Mouse (Mus musculus) mouse embryonic stem cell (cell line): Measurements from ENCODE around the gene Brk1.

Experiments used
- in situ Hi-C, 2 experiments: fragments of 300-500 bp; cut with MboI; formaldehyde crosslinking; loops; 1 replicate in 1 of 2; 3 replicates in 1 of 2; pipeline ENCODE4 v1.14.3; 2019 to 2020; ENCODE audit warnings: low sequenced_read_pairs in 2 of 2, low pct_unique_long_range_greater_than_20kb in 1 of 2, mixed read lengths in 1 of 2; ENCODE audit not compliant: unreplicated experiment in 1 of 2

Brk1 gene

GRCm38 (mm10) chr6:113654753-113655397 lies 50.3 kb downstream of the Brk1 start:
- in situ Hi-C loops: no loop called here

- in situ Hi-C loops: no loop called here
Measured at GRCm38 (mm10) chr6:113655475-113655874, 50.9 kb downstream of the Brk1 start.

- in situ Hi-C loops: no loop called here
Measured at GRCm38 (mm10) chr6:113656847-113657246, 52.3 kb downstream of the Brk1 start.

- in situ Hi-C loops: no loop called here
Measured at GRCm38 (mm10) chr6:113658226-113658625, 53.7 kb downstream of the Brk1 start.

- in situ Hi-C loops: no loop called here
Measured at GRCm38 (mm10) chr6:113659648-113660491, 55.3 kb downstream of the Brk1 start.

GRCm38 (mm10) chr6:113660492-113661352 lies 56.1 kb downstream of the Brk1 start:
- in situ Hi-C loops: no loop called here

GRCm38 (mm10) chr6:113661353-113662241 lies 57.0 kb downstream of the Brk1 start:
- in situ Hi-C loops: no loop called here

- in situ Hi-C loops: no loop called here
Measured at GRCm38 (mm10) chr6:113662964-113663700, 58.6 kb downstream of the Brk1 start.

GRCm38 (mm10) chr6:113664305-113664704 lies 59.7 kb downstream of the Brk1 start:
- in situ Hi-C loops: no loop called here
